Mouse (Mus musculus): ENCODE measurements around the gene Arl16.
A peak's percentile ranks its signal among the peaks of the same experiment; 100 is the strongest.

Arl16 gene

DNA sequence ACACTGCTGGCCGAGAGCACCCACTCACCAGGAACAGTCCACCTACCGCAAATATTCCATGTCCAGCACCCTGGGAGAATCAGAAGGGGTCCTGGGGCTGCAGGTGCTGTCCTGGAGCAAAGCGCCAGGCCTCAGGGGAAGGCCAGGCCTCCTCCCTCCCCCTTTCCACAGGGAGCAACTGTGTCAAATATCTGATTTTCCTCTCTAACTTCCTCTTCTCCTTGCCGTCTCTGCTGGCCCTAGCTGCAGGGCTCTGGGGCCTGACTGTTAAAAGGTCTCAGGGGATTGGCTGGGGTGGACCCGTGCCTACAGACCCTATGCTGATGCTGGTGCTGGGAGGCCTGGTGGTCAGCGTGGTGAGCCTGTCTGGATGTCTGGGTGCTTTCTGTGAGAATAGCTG is 23.3 kb downstream of the Arl16 start:
- no peak for DNase-seq

DNA sequence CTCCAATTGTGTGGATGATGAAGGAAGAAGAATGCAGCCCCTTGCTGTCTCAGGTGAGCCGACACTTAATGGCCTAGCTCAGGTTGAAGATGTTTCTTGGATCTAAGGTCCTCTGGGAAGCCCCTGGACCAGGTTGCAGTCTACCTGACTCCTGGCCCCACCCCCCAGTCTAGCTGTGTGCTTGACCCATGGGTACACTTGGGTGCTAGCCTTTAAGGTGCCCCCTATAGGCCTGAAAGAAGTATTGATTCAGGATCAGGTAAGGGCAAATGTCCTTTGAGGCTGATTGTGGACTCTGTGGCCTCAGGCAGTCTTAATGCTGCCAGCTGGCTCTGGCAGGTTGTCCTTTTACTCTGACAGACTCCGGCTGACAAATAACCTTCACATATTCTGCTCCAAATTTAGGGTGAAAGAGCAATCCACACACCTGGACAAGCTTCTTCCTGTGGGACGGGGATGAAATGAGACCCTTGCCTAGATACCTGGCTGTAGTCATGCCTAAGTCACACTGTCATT is 24.6 kb downstream of the Arl16 start:
- no peak for DNase-seq

DNA sequence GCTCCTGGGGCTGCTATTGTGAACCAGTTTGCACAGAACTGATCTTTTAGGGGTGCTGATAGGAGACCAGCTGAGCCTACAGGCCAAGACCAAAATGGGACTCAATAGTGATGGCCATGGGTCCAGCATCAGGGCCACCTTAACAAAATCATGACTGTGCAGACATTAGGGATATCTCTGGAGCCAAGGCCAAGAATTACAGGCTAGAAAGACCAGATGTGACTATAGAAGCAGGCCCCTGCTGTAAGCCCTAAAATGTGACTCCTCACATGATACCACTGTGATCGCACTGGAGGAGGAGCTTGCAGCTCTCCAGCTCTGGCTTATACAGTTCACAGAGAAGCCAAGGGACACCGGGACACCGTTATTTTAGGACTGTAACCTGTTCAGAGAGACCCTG is 25.1 kb downstream of the Arl16 start, which contains the start of gene Tspan10:
TSS of gene Tspan10 (plus strand) at position 301 of the 400 bp plus-strand sequence.
- no peak for DNase-seq

DNA sequence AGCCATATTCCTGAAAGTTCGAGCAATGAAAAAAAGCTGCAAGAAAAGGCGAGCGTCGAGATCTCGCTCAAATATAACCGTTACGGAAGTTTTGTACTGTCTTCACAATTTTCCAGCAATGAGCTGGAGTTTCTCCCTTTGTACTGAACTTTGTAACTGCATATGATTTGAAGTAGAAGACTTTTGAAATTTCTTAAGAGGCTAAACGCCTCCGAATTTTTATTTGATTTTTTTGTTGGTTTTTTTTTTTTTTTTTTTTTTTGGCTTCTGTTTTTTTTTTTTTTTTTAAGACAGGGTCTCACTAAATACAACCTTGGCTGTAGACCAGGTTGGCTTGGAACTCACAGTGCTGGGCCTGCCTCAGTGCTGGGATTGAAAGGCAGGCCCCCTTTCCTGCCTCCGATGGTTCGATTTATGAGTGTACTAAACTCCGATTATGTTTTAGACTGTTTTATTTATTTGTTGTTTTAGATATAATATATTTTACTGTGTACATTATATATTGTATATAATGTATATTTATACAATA is 29.5 kb downstream of the Arl16 start:
- DNase-seq = no peak

DNA sequence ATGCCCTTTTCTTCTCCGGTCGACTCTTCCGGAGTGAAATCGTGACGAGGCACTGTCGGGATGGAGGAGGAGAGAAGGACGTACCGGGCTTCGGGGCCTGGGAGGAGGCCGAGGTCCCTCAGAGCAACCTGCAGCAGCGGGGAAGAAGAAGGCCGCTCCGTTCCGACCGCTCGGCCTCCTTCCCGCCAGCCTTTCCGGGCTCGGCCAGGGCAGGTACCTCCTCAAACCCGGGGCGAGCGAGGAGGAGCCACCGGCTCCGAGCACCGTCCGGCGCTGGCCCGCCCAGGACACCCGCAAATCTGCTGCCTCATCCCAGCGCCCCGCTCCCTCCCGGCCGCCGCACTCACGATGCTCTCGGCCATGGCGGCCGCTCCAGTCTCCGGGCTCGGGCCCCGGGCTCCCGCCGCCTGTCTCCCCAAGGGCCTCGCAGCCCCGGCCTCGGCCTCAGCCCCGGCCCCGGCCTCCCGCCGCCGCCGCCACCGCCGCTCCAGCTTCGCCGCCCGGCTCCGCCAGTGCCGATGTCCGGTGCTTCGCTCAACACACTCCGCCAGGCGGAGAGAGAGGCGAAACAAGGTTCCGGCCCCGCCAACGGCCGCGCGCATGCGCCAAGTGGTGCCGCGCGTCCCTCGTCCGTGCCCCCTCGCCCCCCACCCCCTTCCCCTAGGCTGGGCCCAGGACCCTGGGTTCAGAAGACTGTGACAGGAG is 30.1 kb downstream of the Arl16 start, which contains the start of gene Nploc4:
TSS of gene Nploc4 (minus strand) at position 557 of the 705 bp plus-strand sequence.
- DNase-seq = peak; percentile 81

DNA sequence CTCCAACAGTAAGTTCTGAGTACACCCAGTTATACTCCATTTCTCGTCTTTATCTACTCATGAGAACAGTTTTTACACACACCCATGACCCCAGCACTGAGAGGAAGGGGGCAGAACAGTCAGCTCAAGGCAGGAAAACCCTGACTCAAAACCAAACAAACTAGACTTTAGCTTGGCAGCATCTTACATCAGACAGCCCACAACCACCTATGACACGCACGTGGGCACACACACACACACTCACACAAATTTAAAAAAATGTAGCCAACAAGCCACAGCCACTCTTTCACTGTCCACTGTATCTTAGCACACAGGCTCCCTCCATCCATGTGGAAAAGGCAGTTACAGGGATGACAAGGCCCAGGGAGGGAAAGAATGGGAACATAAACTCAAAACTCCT is 40.7 kb downstream of the Arl16 start:
- DNase-seq = no peak

DNA sequence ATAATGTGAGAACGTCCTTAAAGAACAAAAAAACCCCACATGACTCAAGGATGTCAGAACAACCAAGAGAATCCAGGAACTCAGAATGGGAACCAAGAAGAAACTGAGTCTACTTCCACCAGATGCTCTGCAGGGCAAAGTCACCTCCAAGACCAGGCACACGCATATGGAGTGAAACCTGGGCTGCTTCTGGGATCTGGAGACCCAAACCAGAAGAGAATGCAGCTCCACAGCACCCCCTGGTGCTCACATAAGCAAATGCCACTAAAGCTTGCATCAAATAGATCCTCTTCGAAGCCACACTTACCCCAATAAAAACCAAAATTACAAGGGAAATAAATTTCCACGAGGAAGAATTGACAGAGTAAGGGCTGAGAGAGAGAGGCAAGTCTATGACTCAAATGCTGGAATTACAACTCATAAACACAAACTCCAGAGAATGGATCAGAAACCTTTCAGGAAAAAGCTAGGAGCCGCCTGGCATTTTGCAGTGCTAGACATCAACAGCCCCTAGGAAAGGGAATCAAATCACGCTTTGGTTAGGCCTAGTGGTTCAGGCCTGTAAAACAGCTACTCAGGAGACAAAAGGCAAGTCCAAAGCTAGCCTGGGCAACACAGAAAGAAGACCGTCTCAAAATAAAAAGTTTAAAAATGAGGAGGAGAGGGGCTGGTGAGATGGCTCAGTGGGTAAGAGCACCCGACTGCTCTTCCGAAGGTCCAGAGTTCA is 43.7 kb downstream of the Arl16 start:
- peak; percentile 35 for DNase-seq

DNA sequence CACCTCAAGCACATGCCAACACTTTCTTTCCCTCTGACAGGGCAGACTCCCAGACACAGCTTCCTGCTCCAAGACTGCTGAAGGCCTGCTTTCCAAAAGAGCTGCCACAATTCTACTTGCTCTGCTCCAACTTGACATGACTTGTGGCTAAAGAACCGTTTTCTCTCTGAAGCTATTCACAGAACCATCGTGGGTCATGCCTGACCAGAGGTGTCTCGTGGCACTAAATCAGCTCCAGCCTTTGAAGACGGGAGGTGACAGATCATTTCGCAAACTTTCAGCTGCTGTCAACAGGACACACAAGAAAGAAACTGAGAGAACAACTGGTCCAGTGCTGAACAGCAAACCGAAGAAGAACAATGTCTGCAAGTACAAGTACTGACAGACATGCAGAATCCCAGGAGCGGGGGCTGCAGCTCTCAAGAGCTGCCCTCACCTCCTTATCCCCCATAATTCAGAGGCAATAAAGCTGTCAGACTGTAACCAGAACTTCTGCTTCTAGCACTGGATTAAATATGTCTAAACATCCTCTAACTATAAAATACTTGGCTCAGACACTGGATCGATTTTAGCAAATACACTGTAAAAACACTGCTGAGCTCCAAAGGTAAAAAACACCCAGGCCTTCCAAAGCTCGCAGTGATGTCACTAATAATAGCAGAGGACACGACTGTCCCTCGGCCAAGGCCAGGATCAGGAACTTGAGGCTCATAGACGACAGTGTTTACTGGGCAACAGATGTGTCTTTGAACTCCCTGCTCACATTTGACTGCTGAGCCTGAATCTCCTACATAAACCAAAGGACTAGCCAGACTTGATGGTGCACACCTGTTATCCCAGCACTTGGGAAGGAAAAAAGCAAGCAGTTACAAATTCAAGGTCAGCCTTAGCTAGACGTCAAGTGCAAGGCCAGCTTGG is 44.5 kb downstream of the Arl16 start:
- DNase-seq = no peak

DNA sequence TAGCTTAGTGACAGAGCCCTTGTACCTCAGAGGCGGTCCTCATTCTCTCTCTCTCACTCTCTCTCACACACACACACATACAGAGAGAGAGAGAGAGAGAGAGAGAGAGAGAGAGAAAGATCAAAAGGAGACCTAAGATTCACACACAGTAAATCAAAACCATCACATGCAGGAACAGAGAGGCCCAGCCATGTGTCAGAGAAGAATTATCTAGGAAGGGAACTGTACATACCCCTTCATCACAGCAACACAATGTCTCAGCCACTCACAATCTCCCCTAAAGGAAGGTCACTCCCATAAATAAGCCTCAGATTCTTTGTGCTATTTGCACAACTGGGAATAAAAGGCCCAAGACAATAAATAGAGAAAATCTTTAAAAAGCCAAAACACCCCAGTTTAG is 48.8 kb downstream of the Arl16 start:
- no peak for DNase-seq

DNA sequence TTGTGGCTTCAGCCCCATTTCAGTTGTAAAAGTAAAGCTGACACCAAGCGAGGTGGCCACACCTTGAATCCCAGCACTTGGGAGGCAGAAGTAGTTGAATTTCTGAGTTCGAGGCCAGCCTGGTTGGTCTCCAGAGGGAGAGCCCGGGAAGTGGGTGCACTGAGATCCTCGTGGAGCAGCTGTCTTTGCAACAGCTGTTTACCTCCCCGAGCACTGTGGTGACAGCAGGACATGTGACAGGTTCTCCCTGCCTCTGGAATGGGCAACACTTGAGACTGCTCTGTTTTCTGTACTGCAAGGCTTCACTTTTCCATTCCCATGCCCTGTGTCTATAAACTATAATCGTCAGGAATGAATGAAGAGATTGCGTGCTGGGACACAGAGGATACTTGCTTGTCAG is 49.6 kb downstream of the Arl16 start:
- DNase-seq = no peak
